Mouse (Mus musculus): Measurements from ENCODE around the gene Asic2.

The Asic2 gene

GRCm38 (mm10) chr11:81419112-81419511, 549.1 kb downstream of the Asic2 start:
- no peaks in the 10 kb centered on the region for H3K4me1 ChIP-seq (replicated peaks; ENCODE audit: low read depth, low read length)
- H3K36me3 ChIP-seq (ENCODE audit: insufficient read depth, low read length) = no peaks in the 10 kb centered on the region
- peaks cover 14% of the 10 kb centered on the region for H3K27me3 ChIP-seq (ENCODE audit: insufficient read depth, low read length)
- peaks cover 14% of the 10 kb centered on the region; the same call in 1 of the 2 replicates for H3K9me3 ChIP-seq (ENCODE audit: low read length)
- no peak overlapping the region for H3K4me3 ChIP-seq (replicated peaks; ENCODE audit: low read length)
- TF ChIP-seq NANOG (IDR thresholded peaks at IDR 0.05; ENCODE audit: borderline replicate concordance, low read length) (no peak), POU5F1 (IDR thresholded peaks at IDR 0.05; ENCODE audit: borderline replicate concordance, low read length) (no peak), CTCF (conservative IDR thresholded peaks at IDR 0.05; ENCODE audit: low read length) (no peak)

- Histone ChIP-seq H3K4me3 (replicated peaks; ENCODE audit: low read length) (no peak overlapping the region), H3K9me3 (ENCODE audit: low read length) (peaks cover 14% of the 10 kb centered on the region; the same call in 1 of the 2 replicates), H3K27me3 (ENCODE audit: insufficient read depth, low read length) (peaks cover 7% of the 10 kb centered on the region), H3K4me1 (replicated peaks; ENCODE audit: low read depth, low read length) (no peaks in the 10 kb centered on the region), H3K36me3 (ENCODE audit: insufficient read depth, low read length) (no peaks in the 10 kb centered on the region)
- TF ChIP-seq POU5F1 (IDR thresholded peaks at IDR 0.05; ENCODE audit: borderline replicate concordance, low read length) = no peak
- no peak for TF ChIP-seq CTCF (conservative IDR thresholded peaks at IDR 0.05; ENCODE audit: low read length)
- no peak for TF ChIP-seq NANOG (IDR thresholded peaks at IDR 0.05; ENCODE audit: borderline replicate concordance, low read length)
These were observed 550.2 kb downstream of the Asic2 start for GRCm38 (mm10) chr11:81418027-81418426.

GRCm38 (mm10) chr11:81416319-81416718, 551.9 kb downstream of the Asic2 start:
- TF ChIP-seq POU5F1 (IDR thresholded peaks at IDR 0.05; ENCODE audit: borderline replicate concordance, low read length) = no peak
- TF ChIP-seq CTCF (conservative IDR thresholded peaks at IDR 0.05; ENCODE audit: low read length) = no peak
- no peak for TF ChIP-seq NANOG (IDR thresholded peaks at IDR 0.05; ENCODE audit: borderline replicate concordance, low read length)
- H3K4me3 ChIP-seq (replicated peaks; ENCODE audit: low read length) = no peak overlapping the region
- H3K27me3 ChIP-seq (ENCODE audit: insufficient read depth, low read length) = peaks cover 3% of the 10 kb centered on the region
- no peaks in the 10 kb centered on the region for H3K36me3 ChIP-seq (ENCODE audit: insufficient read depth, low read length)
- peaks cover 14% of the 10 kb centered on the region; the same call in 1 of the 2 replicates for H3K9me3 ChIP-seq (ENCODE audit: low read length)
- no peaks in the 10 kb centered on the region for H3K4me1 ChIP-seq (replicated peaks; ENCODE audit: low read depth, low read length)

- no peaks in the 10 kb centered on the region for H3K4me1 ChIP-seq (replicated peaks; ENCODE audit: low read depth, low read length)
- H3K9me3 ChIP-seq (ENCODE audit: low read length) = peaks cover 14% of the 10 kb centered on the region; the same call in 1 of the 2 replicates
- TF ChIP-seq NANOG (IDR thresholded peaks at IDR 0.05; ENCODE audit: borderline replicate concordance, low read length) (no peak), POU5F1 (IDR thresholded peaks at IDR 0.05; ENCODE audit: borderline replicate concordance, low read length) (no peak), CTCF (conservative IDR thresholded peaks at IDR 0.05; ENCODE audit: low read length) (no peak)
- H3K4me3 ChIP-seq (replicated peaks; ENCODE audit: low read length) = no peak overlapping the region
- peaks cover 3% of the 10 kb centered on the region for H3K27me3 ChIP-seq (ENCODE audit: insufficient read depth, low read length)
- H3K36me3 ChIP-seq (ENCODE audit: insufficient read depth, low read length) = no peaks in the 10 kb centered on the region
These were observed 553.7 kb downstream of the Asic2 start for GRCm38 (mm10) chr11:81414596-81414995.

GRCm38 (mm10) chr11:81411251-81411650, 557.0 kb downstream of the Asic2 start:
- H3K4me3 ChIP-seq (replicated peaks; ENCODE audit: low read length) = no peak overlapping the region
- H3K36me3 ChIP-seq (ENCODE audit: insufficient read depth, low read length) = no peaks in the 10 kb centered on the region
- peaks cover 3% of the 10 kb centered on the region for H3K27me3 ChIP-seq (ENCODE audit: insufficient read depth, low read length)
- H3K4me1 ChIP-seq (replicated peaks; ENCODE audit: low read depth, low read length) = no peaks in the 10 kb centered on the region
- no peak for TF ChIP-seq NANOG (IDR thresholded peaks at IDR 0.05; ENCODE audit: borderline replicate concordance, low read length)
- 0 out of 2 replicates have a peak, but pooled peaks cover under 1% of the 10 kb centered on the region for H3K9me3 ChIP-seq (ENCODE audit: low read length)

GRCm38 (mm10) chr11:81405951-81406350, 562.3 kb downstream of the Asic2 start:
- Histone ChIP-seq H3K4me1 (replicated peaks; ENCODE audit: low read depth, low read length) (no peaks in the 10 kb centered on the region), H3K4me3 (replicated peaks; ENCODE audit: low read length) (no peak overlapping the region), H3K9me3 (ENCODE audit: low read length) (no peaks in the 10 kb centered on the region), H3K27me3 (ENCODE audit: insufficient read depth, low read length) (no peaks in the 10 kb centered on the region), H3K36me3 (ENCODE audit: insufficient read depth, low read length) (no peaks in the 10 kb centered on the region)
- TF ChIP-seq CTCF (conservative IDR thresholded peaks at IDR 0.05; ENCODE audit: low read length) (no peak), POU5F1 (IDR thresholded peaks at IDR 0.05; ENCODE audit: borderline replicate concordance, low read length) (no peak), NANOG (IDR thresholded peaks at IDR 0.05; ENCODE audit: borderline replicate concordance, low read length) (no peak)

GRCm38 (mm10) chr11:81402263-81402662, 566.0 kb downstream of the Asic2 start:
- Histone ChIP-seq H3K9me3 (ENCODE audit: low read length) (no peaks in the 10 kb centered on the region), H3K4me3 (replicated peaks; ENCODE audit: low read length) (no peak overlapping the region), H3K36me3 (ENCODE audit: insufficient read depth, low read length) (no peaks in the 10 kb centered on the region), H3K4me1 (replicated peaks; ENCODE audit: low read depth, low read length) (no peaks in the 10 kb centered on the region), H3K27me3 (ENCODE audit: insufficient read depth, low read length) (no peaks in the 10 kb centered on the region)
- TF ChIP-seq POU5F1 (IDR thresholded peaks at IDR 0.05; ENCODE audit: borderline replicate concordance, low read length) (no peak), CTCF (conservative IDR thresholded peaks at IDR 0.05; ENCODE audit: low read length) (no peak), NANOG (IDR thresholded peaks at IDR 0.05; ENCODE audit: borderline replicate concordance, low read length) (no peak)

GRCm38 (mm10) chr11:81392855-81393254, 575.4 kb downstream of the Asic2 start:
- Histone ChIP-seq H3K36me3 (ENCODE audit: insufficient read depth, low read length) (no peaks in the 10 kb centered on the region), H3K4me3 (replicated peaks; ENCODE audit: low read length) (no peak overlapping the region), H3K27me3 (ENCODE audit: insufficient read depth, low read length) (0 out of 2 replicates have a peak, but pooled peaks cover 3% of the 10 kb centered on the region), H3K4me1 (replicated peaks; ENCODE audit: low read depth, low read length) (no peaks in the 10 kb centered on the region), H3K9me3 (ENCODE audit: low read length) (no peaks in the 10 kb centered on the region)
- no peak for TF ChIP-seq NANOG (IDR thresholded peaks at IDR 0.05; ENCODE audit: borderline replicate concordance, low read length)
- TF ChIP-seq POU5F1 (IDR thresholded peaks at IDR 0.05; ENCODE audit: borderline replicate concordance, low read length) = no peak
- no peak for TF ChIP-seq CTCF (conservative IDR thresholded peaks at IDR 0.05; ENCODE audit: low read length)

- no peak for TF ChIP-seq NANOG (IDR thresholded peaks at IDR 0.05; ENCODE audit: borderline replicate concordance, low read length)
- TF ChIP-seq CTCF (conservative IDR thresholded peaks at IDR 0.05; ENCODE audit: low read length) = no peak
- no peak for TF ChIP-seq POU5F1 (IDR thresholded peaks at IDR 0.05; ENCODE audit: borderline replicate concordance, low read length)
- Histone ChIP-seq H3K27me3 (ENCODE audit: insufficient read depth, low read length) (no peaks in the 10 kb centered on the region), H3K4me1 (replicated peaks; ENCODE audit: low read depth, low read length) (no peaks in the 10 kb centered on the region), H3K36me3 (ENCODE audit: insufficient read depth, low read length) (no peaks in the 10 kb centered on the region), H3K4me3 (replicated peaks; ENCODE audit: low read length) (no peak overlapping the region), H3K9me3 (ENCODE audit: low read length) (no peaks in the 10 kb centered on the region)
These were observed 582.1 kb downstream of the Asic2 start for GRCm38 (mm10) chr11:81386185-81386584.

All from E14TG2a.4 (cell line).